Mouse (Mus musculus) c-Kit-positive CD71-positive TER-119-positive erythroid progenitor cells, embryonic 14.5 days (primary cell): ENCODE results near the gene Myo16.

Experiments used
- DNase-seq: peaks from one replicate; pipeline ENCODE4 v3.0.0-alpha.2; 2013; ENCODE audit warnings: low spot score

Gene Myo16

GRCm38 (mm10) chr8:10413881-10414280 is 260.2 kb downstream of the Myo16 start:
- no peak for DNase-seq

GRCm38 (mm10) chr8:10414684-10415212 is 261.0 kb downstream of the Myo16 start:
- peak; percentile 32 for DNase-seq

- DNase-seq = no peak
Observed at GRCm38 (mm10) chr8:10415288-10415687, 261.6 kb downstream of the Myo16 start.

GRCm38 (mm10) chr8:10415885-10416284 is 262.2 kb downstream of the Myo16 start:
- no peak for DNase-seq

- no peak for DNase-seq
Observed at GRCm38 (mm10) chr8:10416806-10417205, 263.1 kb downstream of the Myo16 start.

- no peak for DNase-seq
Observed at GRCm38 (mm10) chr8:10417281-10417680, 263.6 kb downstream of the Myo16 start.

- no peak for DNase-seq
Observed at GRCm38 (mm10) chr8:10418013-10418412, 264.3 kb downstream of the Myo16 start.

- no peak for DNase-seq
Observed at GRCm38 (mm10) chr8:10418971-10419370, 265.3 kb downstream of the Myo16 start.

GRCm38 (mm10) chr8:10419726-10420125 is 266.0 kb downstream of the Myo16 start:
- DNase-seq = no peak

- DNase-seq = no peak
Observed at GRCm38 (mm10) chr8:10420551-10420950, 266.8 kb downstream of the Myo16 start.

- no peak for DNase-seq
Observed at GRCm38 (mm10) chr8:10421516-10422090, 267.9 kb downstream of the Myo16 start.

GRCm38 (mm10) chr8:10435492-10435891 is 281.8 kb downstream of the Myo16 start:
- no peak for DNase-seq

- DNase-seq = peak; percentile 4
Observed at GRCm38 (mm10) chr8:10438772-10439171, 285.1 kb downstream of the Myo16 start.

GRCm38 (mm10) chr8:10439595-10440453 is 286.1 kb downstream of the Myo16 start:
- no peak for DNase-seq

GRCm38 (mm10) chr8:10442562-10442961 is 288.9 kb downstream of the Myo16 start:
- DNase-seq = no peak

- DNase-seq = no peak
Observed at GRCm38 (mm10) chr8:10445011-10445410, 291.3 kb downstream of the Myo16 start.

GRCm38 (mm10) chr8:10448545-10448944 is 294.8 kb downstream of the Myo16 start:
- no peak for DNase-seq

- no peak for DNase-seq
Observed at GRCm38 (mm10) chr8:10453046-10453445, 299.3 kb downstream of the Myo16 start.

- no peak for DNase-seq
Observed at GRCm38 (mm10) chr8:10458151-10458649, 304.5 kb downstream of the Myo16 start.

- DNase-seq = no peak
Observed at GRCm38 (mm10) chr8:10462271-10462670, 308.6 kb downstream of the Myo16 start.

GRCm38 (mm10) chr8:10468490-10468889 is 314.8 kb downstream of the Myo16 start:
- no peak for DNase-seq

- DNase-seq = no peak
Observed at GRCm38 (mm10) chr8:10469658-10470057, 315.9 kb downstream of the Myo16 start.

- DNase-seq = no peak
Observed at GRCm38 (mm10) chr8:10470280-10470679, 316.6 kb downstream of the Myo16 start.
